Mouse (Mus musculus) skeletal muscle tissue, adult 2 months (tissue): ENCODE measurements around the gene Mob4.

ENCODE experiments used
- DNase-seq: peaks from one replicate; pipeline ENCODE4 v3.0.0-alpha.2; 2012; ENCODE audit warnings: low read depth, low spot score

Mob4 gene

GRCm38 (mm10) chr1:55131424-55132014, 488 bp downstream of the Mob4 start:
- DNase-seq = peak; percentile 26

- no peak for DNase-seq
Observed at GRCm38 (mm10) chr1:55132308-55132707, 1.3 kb downstream of the Mob4 start.

GRCm38 (mm10) chr1:55133173-55133572, 2.1 kb downstream of the Mob4 start:
- no peak for DNase-seq

- DNase-seq = no peak
Observed at GRCm38 (mm10) chr1:55134301-55134700, 3.3 kb downstream of the Mob4 start.

GRCm38 (mm10) chr1:55135846-55136245, 4.8 kb downstream of the Mob4 start:
- DNase-seq = no peak

- DNase-seq = no peak
Observed at GRCm38 (mm10) chr1:55144338-55144737, 13.3 kb downstream of the Mob4 start.

GRCm38 (mm10) chr1:55145556-55145955, 14.5 kb downstream of the Mob4 start:
- DNase-seq = no peak

GRCm38 (mm10) chr1:55157329-55157728, 26.3 kb downstream of the Mob4 start:
- DNase-seq = no peak

- DNase-seq = no peak
Observed at GRCm38 (mm10) chr1:55158211-55158610, 27.2 kb downstream of the Mob4 start.

- no peak for DNase-seq
Observed at GRCm38 (mm10) chr1:55158821-55159220, 27.8 kb downstream of the Mob4 start.

- no peak for DNase-seq
Observed at GRCm38 (mm10) chr1:55160218-55160617, 29.2 kb downstream of the Mob4 start.

- no peak for DNase-seq
Observed at GRCm38 (mm10) chr1:55160831-55161638, 30.0 kb downstream of the Mob4 start.

GRCm38 (mm10) chr1:55161895-55162294, 30.9 kb downstream of the Mob4 start:
- DNase-seq = no peak

- no peak for DNase-seq
Observed at GRCm38 (mm10) chr1:55162781-55163180, 31.8 kb downstream of the Mob4 start.

- DNase-seq = no peak
Observed at GRCm38 (mm10) chr1:55164005-55164404, 33.0 kb downstream of the Mob4 start.

- no peak for DNase-seq
Observed at GRCm38 (mm10) chr1:55167560-55167959, 36.5 kb downstream of the Mob4 start.

- no peak for DNase-seq
Observed at GRCm38 (mm10) chr1:55168591-55168990, 37.6 kb downstream of the Mob4 start.

- no peak for DNase-seq
Observed at GRCm38 (mm10) chr1:55171361-55172325, 40.6 kb downstream of the Mob4 start.

GRCm38 (mm10) chr1:55173720-55174557, 42.9 kb downstream of the Mob4 start:
- no peak for DNase-seq

GRCm38 (mm10) chr1:55174558-55175034, 43.6 kb downstream of the Mob4 start:
- no peak for DNase-seq
